Mouse (Mus musculus) liver, adult 2 months (tissue): ENCODE results near the gene Olfr457. TPM values are rescaled to one million over a fixed set of nuclear protein-coding genes. Genes with fewer than 3 reads are reported as not detected.

Source experiments
- DNase-seq: peaks from one replicate; pipeline ENCODE4 v3.0.0-alpha.2; 2011; ENCODE audit warnings: low read depth, low spot score; ENCODE audit errors: extremely low read depth
- H3K27ac ChIP-seq: fragments of 200-500 bp; replicated peaks from 2 replicates; pipeline ENCODE4 v1.5.1; 2012; ENCODE audit warnings: low read depth, mild to moderate bottlenecking, control low read depth, inconsistent platforms, low read length; ENCODE audit not compliant: insufficient read depth
- H3K27me3 ChIP-seq: fragments of 200-500 bp; 2 replicates; pipeline ENCODE4 v1.6.1; 2012; ENCODE audit warnings: mild to moderate bottlenecking, moderate library complexity, low read length, inconsistent platforms; ENCODE audit not compliant: control insufficient read depth, insufficient read depth
- H3K36me3 ChIP-seq: fragments of 200-500 bp; 2 replicates; pipeline ENCODE4 v1.6.1; 2012; ENCODE audit warnings: low read length, inconsistent platforms; ENCODE audit not compliant: control insufficient read depth, insufficient read depth
- H3K4me1 ChIP-seq: fragments of 200-500 bp; 2 replicates; pipeline ENCODE4 v1.6.1; 2011; ENCODE audit warnings: low read length; ENCODE audit not compliant: control insufficient read depth, insufficient read depth
- H3K4me3 ChIP-seq: fragments of 200-500 bp; 2 replicates; pipeline ENCODE4 v1.5.1; 2011; ENCODE audit warnings: low read depth, mild to moderate bottlenecking, control low read depth, low read length, moderate library complexity; ENCODE audit not compliant: insufficient read depth
- H3K79me2 ChIP-seq: fragments of 200-500 bp; 2 replicates; pipeline ENCODE4 v1.6.1; 2012; ENCODE audit warnings: inconsistent platforms, mild to moderate bottlenecking, low read length, moderate library complexity; ENCODE audit not compliant: control insufficient read depth, insufficient read depth
- H3K9ac ChIP-seq: fragments of 200-500 bp; 2 replicates; pipeline ENCODE4 v1.6.1; 2012; ENCODE audit warnings: low read depth, mild to moderate bottlenecking, control low read depth, inconsistent platforms, low read length
- CTCF ChIP-seq: fragments of 200-500 bp; IDR thresholded peaks from 2 replicates; pipeline ENCODE4 v1.5.1; 2011; ENCODE audit warnings: low read depth, low read length, control low read depth
- POLR2A ChIP-seq: fragments of 200-500 bp; IDR thresholded peaks from 2 replicates; pipeline ENCODE4 v1.6.1; 2011; ENCODE audit warnings: low read length, control low read depth; ENCODE audit not compliant: insufficient read depth; ENCODE audit errors: extremely low read depth
- WGBS: fragments of 180-500 bp; shearing (Covaris S2); methylation state at CpG from one replicate; pipeline ENCODE4 v1.1.7; 2018; 5-methylcytosine and 5-hydroxymethylcytosine counted together
- polyA plus RNA-seq: library from polyadenylated mRNA; depleted of rRNA; stranded (reverse); fragments of >200 nt; gene quantifications from 2 replicates; pipeline ENCODE4 v1.2.3, GENCODE M21; 2012; rRNA removed
- total RNA-seq: library from RNA; depleted of rRNA; stranded (reverse); fragments of >200 nt; gene quantifications from 2 replicates; pipeline ENCODE4 v1.2.3, GENCODE M21; 2014; rRNA removed

Gene Olfr457
- total RNA-seq (not detected in 2 replicates), polyA plus RNA-seq (not detected in 2 replicates)

DNA sequence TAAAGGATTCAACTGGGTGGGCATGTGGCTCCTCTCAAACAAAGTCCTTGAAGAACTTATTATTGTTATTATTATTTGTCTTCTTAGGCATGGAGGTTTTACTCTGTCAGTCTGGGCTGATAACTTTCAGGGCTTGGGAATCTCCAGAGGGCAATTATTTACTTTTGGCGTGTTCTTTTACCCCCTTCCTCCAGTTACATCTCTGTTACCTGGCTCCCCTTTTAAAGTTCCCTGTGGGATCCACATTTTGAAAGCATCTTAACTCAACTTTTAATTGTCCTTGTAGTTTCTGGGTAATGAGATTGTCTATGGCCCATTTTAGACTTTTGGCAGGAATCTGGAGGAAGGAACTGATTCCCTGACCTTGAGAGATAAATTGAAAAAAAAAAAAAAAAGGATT, at the start of gene Olfr457:
Gene Olfr457, minus strand, starts transcription at position 101 of the 400 bp plus-strand sequence.
- 43% methylated on average over 1 of the region's 1 CpGs for WGBS
- no peak for TF ChIP-seq CTCF
- no peak for TF ChIP-seq POLR2A
- DNase-seq, result no peak

DNA sequence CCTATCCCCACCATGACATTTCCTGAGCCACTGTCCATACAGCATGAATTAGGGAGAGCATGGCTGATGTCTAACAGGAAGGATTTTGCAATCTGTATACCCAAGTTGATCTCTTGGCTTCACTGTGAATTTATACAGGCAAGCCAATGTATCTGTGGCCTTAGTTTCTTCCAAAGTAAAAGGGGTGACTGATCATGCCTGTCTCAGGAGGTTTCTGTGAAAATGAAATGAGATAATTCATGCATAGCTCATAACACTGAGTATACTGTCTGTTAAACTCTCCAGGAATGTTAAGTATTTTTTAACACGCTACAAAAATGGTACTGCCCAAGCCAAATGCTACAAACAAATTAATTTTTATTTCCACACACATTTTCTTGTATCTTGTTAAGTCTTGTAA, 37.3 kb upstream of the Olfr457 start:
- H3K9ac ChIP-seq, result no peak overlapping the region
- TF ChIP-seq CTCF, result no peak
- TF ChIP-seq POLR2A, result no peak
- H3K4me1 ChIP-seq, result no peaks in the 10 kb centered on the region
- 84% methylated on average over 1 of the region's 1 CpGs for WGBS
- no peaks in the 10 kb centered on the region for H3K79me2 ChIP-seq
- no peak overlapping the region for H3K4me3 ChIP-seq
- DNase-seq, result no peak
- no peak overlapping the region for H3K27ac ChIP-seq
- no peaks in the 10 kb centered on the region for H3K27me3 ChIP-seq
- H3K36me3 ChIP-seq, result no peaks in the 10 kb centered on the region

More for the DNA sequence above, at the start of gene Olfr457:
- H3K9ac ChIP-seq, result no peak within 1 kb of the TSS
- H3K27ac ChIP-seq, result no peak within 1 kb of the TSS
- H3K36me3 ChIP-seq, result no peaks in the 10 kb centered on the region
- H3K4me3 ChIP-seq, result no peak within 1 kb of the TSS
- no peaks in the 10 kb centered on the region for H3K4me1 ChIP-seq
- no peaks in the 10 kb centered on the region for H3K27me3 ChIP-seq
- no peaks in the 10 kb centered on the region for H3K79me2 ChIP-seq

- Histone ChIP-seq H3K9ac (no peak overlapping the region), H3K79me2 (no peaks in the 10 kb centered on the region)
These were observed 33.2 kb upstream of the Olfr457 start for GRCm38 (mm10) chr6:42509311-42509710.

GRCm38 (mm10) chr6:42503478-42503877, 27.3 kb upstream of the Olfr457 start:
- Histone ChIP-seq H3K9ac (no peak overlapping the region), H3K4me1 (no peaks in the 10 kb centered on the region), H3K27ac (no peak overlapping the region), H3K36me3 (no peaks in the 10 kb centered on the region), H3K27me3 (no peaks in the 10 kb centered on the region), H3K4me3 (no peak overlapping the region), H3K79me2 (no peaks in the 10 kb centered on the region)
- WGBS, result 82% methylated on average over 2 of the region's 2 CpGs
- no peak for DNase-seq
- TF ChIP-seq CTCF (no peak), POLR2A (no peak)

More at GRCm38 (mm10) chr6:42509311-42509710, 33.2 kb upstream of the Olfr457 start:
- no peaks in the 10 kb centered on the region for H3K36me3 ChIP-seq
- H3K27me3 ChIP-seq, result no peaks in the 10 kb centered on the region
- H3K4me3 ChIP-seq, result no peak overlapping the region
- no peaks in the 10 kb centered on the region for H3K4me1 ChIP-seq
- H3K27ac ChIP-seq, result no peak overlapping the region
- no peak for TF ChIP-seq CTCF
- TF ChIP-seq POLR2A, result no peak
- DNase-seq, result no peak

GRCm38 (mm10) chr6:42489731-42490130, 13.6 kb upstream of the Olfr457 start:
- no peak for DNase-seq
- H3K4me3 ChIP-seq, result no peak overlapping the region
- 59% methylated on average over 1 of the region's 1 CpGs for WGBS
- H3K9ac ChIP-seq, result no peak overlapping the region
- TF ChIP-seq CTCF, result no peak
- TF ChIP-seq POLR2A, result no peak
- no peaks in the 10 kb centered on the region for H3K27me3 ChIP-seq
- no peaks in the 10 kb centered on the region for H3K36me3 ChIP-seq
- H3K27ac ChIP-seq, result no peak overlapping the region
- H3K79me2 ChIP-seq, result no peaks in the 10 kb centered on the region
- H3K4me1 ChIP-seq, result no peaks in the 10 kb centered on the region

DNA sequence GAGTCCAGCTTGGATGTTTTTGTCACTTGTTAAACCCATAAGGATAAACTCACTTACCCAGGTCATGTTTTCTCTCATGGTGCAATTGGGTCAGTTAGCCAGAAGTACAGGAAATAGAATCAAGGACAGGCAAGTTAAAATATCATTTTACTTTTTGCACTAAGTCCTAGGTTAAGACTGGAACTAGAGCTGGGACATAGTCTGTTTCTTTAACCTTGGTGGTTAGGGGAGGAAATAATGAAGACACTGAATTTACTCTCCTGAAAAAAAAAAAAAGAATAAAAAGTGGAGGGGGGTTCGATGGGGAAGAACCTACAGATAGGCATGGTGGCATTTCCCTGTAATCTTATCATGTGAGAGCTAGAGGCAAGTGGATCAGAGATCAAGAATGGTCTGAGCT, 11.0 kb upstream of the Olfr457 start, which contains the start of gene Olfr456:
Gene Olfr456, minus strand, starts transcription at position 101 of the 400 bp plus-strand sequence.
- Histone ChIP-seq H3K9ac (no peak within 1 kb of the TSS), H3K79me2 (no peaks in the 10 kb centered on the region), H3K4me3 (no peak within 1 kb of the TSS), H3K36me3 (no peaks in the 10 kb centered on the region), H3K27ac (no peak within 1 kb of the TSS), H3K4me1 (no peaks in the 10 kb centered on the region), H3K27me3 (no peaks in the 10 kb centered on the region)
- WGBS, result 69% methylated on average over 1 of the region's 1 CpGs
- TF ChIP-seq CTCF (no peak), POLR2A (no peak)
- DNase-seq, result no peak
